9 mouse cellular contexts compared by ENCODE assay signal in genomic region chr1:62823549-62824195, GRCm38 (mm10).
A peak's percentile ranks its signal among the peaks of the same experiment; 100 is the strongest.
DNase-seq lines count a peak whose midpoint lies in the region; ATAC-seq lines count a peak whose summit lies in the region.
"Had no signal": no experiment of that assay in that cellular context is flagged by ENCODE, and none has a peak within 500 bp of the region (broad histone marks: within the 10 kb centered on the region; RNA-seq: fewer than 3 reads in every experiment).

No protein-coding gene starts in this region.

- no peaks in the 10 kb centered on the region for H3K27me3 ChIP-seq in hindbrain, embryonic 10.5 days (ENCODE audit: insufficient read depth, poor library complexity, severe bottlenecking)
- no peaks in the 10 kb centered on the region for H3K27me3 ChIP-seq in hindbrain, embryonic 16.5 days (replicated peaks; ENCODE audit: control insufficient read depth, insufficient read depth, low read length)
- no peaks in the 10 kb centered on the region for H3K27me3 ChIP-seq in lung, embryonic 16.5 days (ENCODE audit: control insufficient read depth, insufficient read depth, low read depth, low read length)
- H3K27me3 ChIP-seq: hindbrain, embryonic 12.5 days had no signal

- no peak for DNase-seq in hindbrain, embryonic 10.5 days (ENCODE audit: low spot score)
- DNase-seq in Muller cell, postnatal 12 days (ENCODE audit: inconsistent ontology term): peak; percentile 30
- DNase-seq in adrenal gland, postnatal 36 days: peak; percentile 22 to 37
- no peak for DNase-seq in T-cell, adult 2 months (ENCODE audit: low spot score)
- DNase-seq in left cerebral cortex, postnatal 4 days: no peak

- no peak overlapping the region for H3K9ac ChIP-seq in hindbrain, embryonic 16.5 days (ENCODE audit: low read depth, low read length)
- no peak overlapping the region for H3K9ac ChIP-seq in lung, embryonic 16.5 days (ENCODE audit: low read length)
- H3K9ac ChIP-seq: hindbrain, embryonic 12.5 days had no signal

- no peak for ATAC-seq in hindbrain, embryonic 16.5 days
- 0 out of 2 replicates have a peak, but pooled peaks have one; percentile 6 for ATAC-seq in lung, embryonic 16.5 days (ENCODE audit: low read depth)

- H3K36me3 ChIP-seq in hindbrain, embryonic 10.5 days: no peaks in the 10 kb centered on the region
- H3K36me3 ChIP-seq in hindbrain, embryonic 16.5 days (ENCODE audit: control insufficient read depth, insufficient read depth, low read length): no peaks in the 10 kb centered on the region
- H3K36me3 ChIP-seq in lung, embryonic 16.5 days (ENCODE audit: control insufficient read depth, insufficient read depth, low read length): no peaks in the 10 kb centered on the region
- H3K36me3 ChIP-seq: forebrain, embryonic 10.5 days; hindbrain, embryonic 12.5 days had no signal

- H3K4me1 ChIP-seq in hindbrain, embryonic 10.5 days (replicated peaks): peaks cover 37% of the 10 kb centered on the region
- H3K4me1 ChIP-seq in hindbrain, embryonic 16.5 days (ENCODE audit: control insufficient read depth, insufficient read depth, low read depth, low read length): no peaks in the 10 kb centered on the region
- peaks cover 20% of the 10 kb centered on the region for H3K4me1 ChIP-seq in lung, embryonic 16.5 days (replicated peaks; ENCODE audit: control insufficient read depth, insufficient read depth, low read length)

- WGBS in hindbrain, embryonic 10.5 days: 78% methylated on average over 6 of the region's 6 CpGs
- WGBS in hindbrain, embryonic 16.5 days: 80% methylated on average over 6 of the region's 6 CpGs
- 52% methylated on average over 6 of the region's 6 CpGs for WGBS in lung, embryonic 16.5 days

- H3K4me3 ChIP-seq in hindbrain, embryonic 10.5 days: no peak overlapping the region
- no peak overlapping the region for H3K4me3 ChIP-seq in hindbrain, embryonic 16.5 days (ENCODE audit: low read length)
- H3K4me3 ChIP-seq in lung, embryonic 16.5 days (ENCODE audit: low read length): no peak overlapping the region
- H3K4me3 ChIP-seq: forebrain, embryonic 10.5 days; hindbrain, embryonic 12.5 days had no signal

- H3K4me2 ChIP-seq in hindbrain, embryonic 16.5 days (ENCODE audit: low read length): no peak overlapping the region
- no peak overlapping the region for H3K4me2 ChIP-seq in lung, embryonic 16.5 days (ENCODE audit: low read depth, low read length)
- H3K4me2 ChIP-seq: hindbrain, embryonic 12.5 days had no signal

- intact Hi-C loops in left cerebral cortex, postnatal 4 days (cut with DNase I): no loop called here

- H3K9me3 ChIP-seq in hindbrain, embryonic 10.5 days: no peaks in the 10 kb centered on the region
- no peaks in the 10 kb centered on the region for H3K9me3 ChIP-seq in hindbrain, embryonic 16.5 days (ENCODE audit: control insufficient read depth, low read length)
- no peaks in the 10 kb centered on the region for H3K9me3 ChIP-seq in lung, embryonic 16.5 days (ENCODE audit: control insufficient read depth, low read length)
- H3K9me3 ChIP-seq: forebrain, embryonic 10.5 days; hindbrain, embryonic 12.5 days had no signal

- peak overlapping the region; percentile 35; the same call in 1 of the 2 replicates for H3K27ac ChIP-seq in hindbrain, embryonic 10.5 days
- H3K27ac ChIP-seq in hindbrain, embryonic 16.5 days (ENCODE audit: low read depth, low read length): no peak overlapping the region
- H3K27ac ChIP-seq in lung, embryonic 16.5 days (ENCODE audit: low read length): peak overlapping the region; percentile 95
- H3K27ac ChIP-seq: forebrain, embryonic 10.5 days; hindbrain, embryonic 12.5 days had no signal

Comparison
In these comparisons a context has a peak if more than half of its experiments do, and no peak if none do; other contexts are left out.
1. DNase-seq: peak in Muller cell, postnatal 12 days (single experiment) and adrenal gland, postnatal 36 days (2 of 2); none in hindbrain, embryonic 10.5 days (single experiment), T-cell, adult 2 months (single experiment) and left cerebral cortex, postnatal 4 days (single experiment).